Mouse (Mus musculus) thymus, adult 2 months (tissue): ENCODE results near the gene Mical2. TPM values are rescaled to one million over a fixed set of nuclear protein-coding genes. Genes with fewer than 3 reads are reported as not detected.

Experiments used
- DNase-seq: peaks from one replicate; pipeline ENCODE4 v3.0.0; 2021
- H3K27ac ChIP-seq: fragments of 200-500 bp; 2 replicates; pipeline ENCODE4 v1.5.1; 2012; ENCODE audit warnings: low read length, control low read depth; ENCODE audit not compliant: control insufficient read depth, insufficient read depth
- H3K27me3 ChIP-seq: fragments of 200-500 bp; 2 replicates; pipeline ENCODE4 v1.6.1; 2012; ENCODE audit warnings: mild to moderate bottlenecking, low read length, moderate library complexity, mixed read lengths; ENCODE audit not compliant: control insufficient read depth, insufficient read depth
- H3K36me3 ChIP-seq: fragments of 200-500 bp; 2 replicates; pipeline ENCODE4 v1.6.1; 2012; ENCODE audit warnings: mild to moderate bottlenecking, low read length, moderate library complexity; ENCODE audit not compliant: control insufficient read depth, insufficient read depth
- H3K4me1 ChIP-seq: fragments of 200-500 bp; replicated peaks from 2 replicates; pipeline ENCODE4 v1.6.1; 2012; ENCODE audit warnings: low read length; ENCODE audit not compliant: control insufficient read depth, insufficient read depth
- H3K4me3 ChIP-seq: fragments of 200-500 bp; 2 replicates; pipeline ENCODE4 v1.5.1; 2012; ENCODE audit warnings: mild to moderate bottlenecking, low read length, control low read depth, moderate library complexity; ENCODE audit not compliant: control insufficient read depth, insufficient read depth
- CTCF ChIP-seq: fragments of 200-500 bp; IDR thresholded peaks from 2 replicates; pipeline ENCODE4 v1.5.1; 2012; ENCODE audit warnings: mild to moderate bottlenecking, control low read depth, low read length, moderate library complexity, borderline replicate concordance; ENCODE audit not compliant: control insufficient read depth, poor library complexity, insufficient read depth; ENCODE audit errors: extremely low read depth
- POLR2A ChIP-seq: fragments of 200-500 bp; IDR thresholded peaks from 2 replicates; pipeline ENCODE4 v1.6.1; 2012; ENCODE audit warnings: mild to moderate bottlenecking, low read length, control low read depth, moderate library complexity; ENCODE audit not compliant: control insufficient read depth, poor library complexity, insufficient read depth; ENCODE audit errors: extremely low read depth
- WGBS: fragments of 180-500 bp; shearing (Covaris S2); methylation state at CpG from one replicate; pipeline ENCODE4 v1.1.7; 2018; 5-methylcytosine and 5-hydroxymethylcytosine counted together
- polyA plus RNA-seq: library from polyadenylated mRNA; depleted of rRNA; stranded (reverse); fragments of >200 nt; gene quantifications from 2 replicates; pipeline ENCODE4 v1.2.3, GENCODE M21; 2012

Mical2 gene
- polyA plus RNA-seq, 1 experiment, result 3.5 TPM

GRCm38 (mm10) chr7:112409991-112410390 is 184.3 kb downstream of the Mical2 start:
- Histone ChIP-seq H3K36me3 (no peaks in the 10 kb centered on the region), H3K27me3 (no peaks in the 10 kb centered on the region), H3K4me1 (peaks cover 2% of the 10 kb centered on the region; the same call in 1 of the 2 replicates), H3K27ac (no peak overlapping the region), H3K4me3 (no peak overlapping the region)
- DNase-seq, result no peak
- WGBS, result 76% methylated on average over 3 of the region's 3 CpGs
- no peak for TF ChIP-seq CTCF
- TF ChIP-seq POLR2A, result no peak

- H3K36me3 ChIP-seq, result no peaks in the 10 kb centered on the region
- TF ChIP-seq CTCF, result no peak
- TF ChIP-seq POLR2A, result no peak
- H3K27ac ChIP-seq, result no peak overlapping the region
- H3K4me3 ChIP-seq, result no peak overlapping the region
- WGBS, result 97% methylated on average over 6 of the region's 6 CpGs
- H3K27me3 ChIP-seq, result no peaks in the 10 kb centered on the region
- no peak for DNase-seq
- H3K4me1 ChIP-seq, result peaks cover 11% of the 10 kb centered on the region
Measured at GRCm38 (mm10) chr7:112413286-112413685, 187.6 kb downstream of the Mical2 start.

- no peak for TF ChIP-seq POLR2A
- no peak for TF ChIP-seq CTCF
- H3K4me1 ChIP-seq, result peaks cover 11% of the 10 kb centered on the region
- WGBS, result 19% methylated on average over 14 of the region's 14 CpGs
Measured at GRCm38 (mm10) chr7:112416058-112416526, 190.4 kb downstream of the Mical2 start.

GRCm38 (mm10) chr7:112416730-112417513 is 191.3 kb downstream of the Mical2 start:
- Histone ChIP-seq H3K4me3 (no peak overlapping the region), H3K27me3 (no peaks in the 10 kb centered on the region), H3K27ac (no peak overlapping the region), H3K4me1 (peaks cover 11% of the 10 kb centered on the region), H3K36me3 (no peaks in the 10 kb centered on the region)
- WGBS, result 16% methylated on average over 7 of the region's 7 CpGs
- TF ChIP-seq CTCF (no peak), POLR2A (no peak)
- DNase-seq, result no peak

More at GRCm38 (mm10) chr7:112416058-112416526, 190.4 kb downstream of the Mical2 start:
- no peaks in the 10 kb centered on the region for H3K27me3 ChIP-seq
- no peaks in the 10 kb centered on the region for H3K36me3 ChIP-seq
- no peak for DNase-seq
- no peak overlapping the region for H3K4me3 ChIP-seq
- no peak overlapping the region for H3K27ac ChIP-seq

- 88% methylated on average over 4 of the region's 4 CpGs for WGBS
- Histone ChIP-seq H3K4me1 (peaks cover 11% of the 10 kb centered on the region), H3K36me3 (no peaks in the 10 kb centered on the region), H3K27ac (no peak overlapping the region), H3K27me3 (no peaks in the 10 kb centered on the region), H3K4me3 (no peak overlapping the region)
- no peak for DNase-seq
- TF ChIP-seq CTCF, result no peak
- no peak for TF ChIP-seq POLR2A
Measured at GRCm38 (mm10) chr7:112417598-112417997, 191.9 kb downstream of the Mical2 start.

- TF ChIP-seq POLR2A (no peak), CTCF (no peak)
- Histone ChIP-seq H3K27ac (no peak overlapping the region), H3K36me3 (no peaks in the 10 kb centered on the region), H3K4me1 (no peaks in the 10 kb centered on the region), H3K4me3 (no peak overlapping the region), H3K27me3 (peaks cover 8% of the 10 kb centered on the region; the same call in 1 of the 2 replicates)
- 89% methylated on average over 4 of the region's 4 CpGs for whole genome bisulfite sequencing
- no peak for DNase-seq
Measured at GRCm38 (mm10) chr7:112423438-112423837, 197.8 kb downstream of the Mical2 start.
